Mouse (Mus musculus): ENCODE results near the gene 4930558K02Rik.

The 4930558K02Rik gene

GRCm38 (mm10) chr1:161952599-161952998 lies 26.8 kb downstream of the 4930558K02Rik start:
- no peak for DNase-seq (ENCODE audit: low spot score in 2 of 2)

- no peak for DNase-seq (ENCODE audit: low spot score in 2 of 2)
These were observed 28.2 kb downstream of the 4930558K02Rik start for GRCm38 (mm10) chr1:161951009-161951779.

- no peak for DNase-seq (ENCODE audit: low spot score in 2 of 2)
These were observed 37.4 kb downstream of the 4930558K02Rik start for GRCm38 (mm10) chr1:161942082-161942481.

GRCm38 (mm10) chr1:161932286-161932685 lies 47.1 kb downstream of the 4930558K02Rik start:
- no peak for DNase-seq (ENCODE audit: low spot score in 2 of 2)

GRCm38 (mm10) chr1:161931817-161932216 lies 47.6 kb downstream of the 4930558K02Rik start:
- no peak for DNase-seq (ENCODE audit: low spot score in 2 of 2)

GRCm38 (mm10) chr1:161931313-161931712 lies 48.1 kb downstream of the 4930558K02Rik start:
- no peak for DNase-seq (ENCODE audit: low spot score in 2 of 2)

- DNase-seq (ENCODE audit: low spot score in 2 of 2), result no peak
These were observed 51.5 kb downstream of the 4930558K02Rik start for GRCm38 (mm10) chr1:161927976-161928375.

GRCm38 (mm10) chr1:161925281-161925805 lies 54.1 kb downstream of the 4930558K02Rik start:
- DNase-seq (ENCODE audit: low spot score in 2 of 2), result peak in 1 of 2 experiments; percentile 2

GRCm38 (mm10) chr1:161924321-161924720 lies 55.1 kb downstream of the 4930558K02Rik start:
- no peak for DNase-seq (ENCODE audit: low spot score in 2 of 2)

- no peak for DNase-seq (ENCODE audit: low spot score in 2 of 2)
These were observed 57.5 kb downstream of the 4930558K02Rik start for GRCm38 (mm10) chr1:161921928-161922327.

- no peak for DNase-seq (ENCODE audit: low spot score in 2 of 2)
These were observed 58.7 kb downstream of the 4930558K02Rik start for GRCm38 (mm10) chr1:161920475-161921454.

GRCm38 (mm10) chr1:161919594-161919993 lies 59.8 kb downstream of the 4930558K02Rik start:
- no peak for DNase-seq (ENCODE audit: low spot score in 2 of 2)

GRCm38 (mm10) chr1:161918682-161919372 lies 60.6 kb downstream of the 4930558K02Rik start:
- DNase-seq (ENCODE audit: low spot score in 2 of 2), result no peak

GRCm38 (mm10) chr1:161917940-161918484 lies 61.4 kb downstream of the 4930558K02Rik start:
- no peak for DNase-seq (ENCODE audit: low spot score in 2 of 2)

- no peak for DNase-seq (ENCODE audit: low spot score in 2 of 2)
These were observed 63.4 kb downstream of the 4930558K02Rik start for GRCm38 (mm10) chr1:161916036-161916435.

GRCm38 (mm10) chr1:161913648-161913984 lies 65.8 kb downstream of the 4930558K02Rik start:
- DNase-seq (ENCODE audit: low spot score in 2 of 2), result no peak

GRCm38 (mm10) chr1:161912940-161913647 lies 66.3 kb downstream of the 4930558K02Rik start:
- no peak for DNase-seq (ENCODE audit: low spot score in 2 of 2)

GRCm38 (mm10) chr1:161909074-161909473 lies 70.4 kb downstream of the 4930558K02Rik start:
- DNase-seq (ENCODE audit: low spot score in 2 of 2), result no peak

- DNase-seq (ENCODE audit: low spot score in 2 of 2), result no peak
These were observed 71.5 kb downstream of the 4930558K02Rik start for GRCm38 (mm10) chr1:161907795-161908457.

GRCm38 (mm10) chr1:161907111-161907510 lies 72.3 kb downstream of the 4930558K02Rik start:
- no peak for DNase-seq (ENCODE audit: low spot score in 2 of 2)
